Mouse (Mus musculus): Measurements from ENCODE around the gene Trim28. TPM values are rescaled to one million over a fixed set of nuclear protein-coding genes. Genes with fewer than 3 reads are reported as not detected.
"Not testable (repeated sequence)": the region's sequence is repeated elsewhere in the genome, so short reads cannot be mapped to it uniquely, and the experiment has no call there.

The Trim28 gene
- polyA plus RNA-seq, 1 experiment from 2014 or later = 245 TPM

GRCm38 (mm10) chr7:13053961-13054286 is 55.0 kb downstream of the Trim28 start:
- Histone ChIP-seq H3K9me3 (ENCODE audit: low read length) (no peaks in the 10 kb centered on the region), H3K9ac (replicated peaks; ENCODE audit: low read length) (peak overlapping the region; percentile 82)
- no peak for ATAC-seq (ENCODE audit: low FRiP score, low TSS enrichment)

GRCm38 (mm10) chr7:13054287-13055010 is 55.5 kb downstream of the Trim28 start, which contains the start of gene Mzf1:
Gene Mzf1 (minus strand): TSS chr7:13054764.
- Histone ChIP-seq H3K9me3 (ENCODE audit: low read length) (no peaks in the 10 kb centered on the region), H3K4me2 (replicated peaks; ENCODE audit: low read depth, low read length) (peak within 1 kb of the TSS; percentile 54), H3K27ac (ENCODE audit: low read length) (peak within 1 kb of the TSS; percentile 87), H3K36me3 (ENCODE audit: insufficient read depth, low read length) (no peaks in the 10 kb centered on the region), H3K4me3 (ENCODE audit: low read length) (peak within 1 kb of the TSS; percentile 67), H3K4me1 (ENCODE audit: insufficient read depth, low read length) (peaks cover 3% of the 10 kb centered on the region; the same call in 1 of the 2 replicates), H3K9ac (replicated peaks; ENCODE audit: low read length) (peak within 1 kb of the TSS; percentile 82), H3K27me3 (ENCODE audit: insufficient read depth, low read length) (no peaks in the 10 kb centered on the region)
- whole genome bisulfite sequencing = 0% methylated on average over 41 of the region's 41 CpGs
- peak; percentile 95 for ATAC-seq (ENCODE audit: low FRiP score, low TSS enrichment)

More at GRCm38 (mm10) chr7:13053961-13054286, 55.0 kb downstream of the Trim28 start:
- Histone ChIP-seq H3K27me3 (ENCODE audit: insufficient read depth, low read length) (no peaks in the 10 kb centered on the region), H3K4me2 (replicated peaks; ENCODE audit: low read depth, low read length) (peak overlapping the region; percentile 54), H3K4me1 (ENCODE audit: insufficient read depth, low read length) (peaks cover 3% of the 10 kb centered on the region; the same call in 1 of the 2 replicates), H3K27ac (ENCODE audit: low read length) (peak overlapping the region; percentile 87; the same call in 1 of the 2 replicates), H3K4me3 (ENCODE audit: low read length) (peak overlapping the region; percentile 67), H3K36me3 (ENCODE audit: insufficient read depth, low read length) (no peaks in the 10 kb centered on the region)
- WGBS = 2% methylated on average over 15 of the region's 15 CpGs

GRCm38 (mm10) chr7:13056913-13057700 is 58.2 kb downstream of the Trim28 start:
- Histone ChIP-seq H3K4me2 (replicated peaks; ENCODE audit: low read depth, low read length) (no peak overlapping the region), H3K9me3 (ENCODE audit: low read length) (no peaks in the 10 kb centered on the region), H3K27me3 (ENCODE audit: insufficient read depth, low read length) (no peaks in the 10 kb centered on the region), H3K4me3 (ENCODE audit: low read length) (no peak overlapping the region), H3K9ac (replicated peaks; ENCODE audit: low read length) (no peak overlapping the region), H3K36me3 (ENCODE audit: insufficient read depth, low read length) (no peaks in the 10 kb centered on the region), H3K4me1 (ENCODE audit: insufficient read depth, low read length) (peaks cover 3% of the 10 kb centered on the region; the same call in 1 of the 2 replicates), H3K27ac (ENCODE audit: low read length) (no peak overlapping the region)
- WGBS = 50% methylated on average over 8 of the region's 8 CpGs
- ATAC-seq (ENCODE audit: low FRiP score, low TSS enrichment) = no peak

DNA sequence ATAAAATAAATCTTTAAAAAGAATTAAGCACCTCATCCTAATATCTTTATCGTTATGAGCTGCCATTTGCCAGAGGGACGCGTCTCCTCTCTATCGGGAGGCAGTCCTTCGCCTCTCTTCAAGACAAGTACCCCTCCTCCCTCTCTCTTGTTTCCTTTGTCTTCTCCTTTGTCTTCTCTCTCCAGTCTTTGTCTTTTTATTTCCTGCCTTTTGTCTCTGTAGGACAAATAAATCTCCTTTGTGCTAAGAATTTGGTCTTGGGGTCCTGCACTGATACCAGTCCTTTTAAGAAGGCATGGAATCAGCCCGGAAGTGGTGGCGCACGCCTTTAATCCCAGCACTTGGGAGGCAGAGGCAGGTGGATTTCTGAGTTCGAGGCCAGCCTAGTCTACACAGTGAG is 60.6 kb downstream of the Trim28 start:
- Histone ChIP-seq H3K9ac (replicated peaks; ENCODE audit: low read length) (no peak overlapping the region), H3K4me3 (ENCODE audit: low read length) (no peak overlapping the region), H3K4me1 (ENCODE audit: insufficient read depth, low read length) (no peaks in the 10 kb centered on the region), H3K27ac (ENCODE audit: low read length) (no peak overlapping the region), H3K9me3 (ENCODE audit: low read length) (no peaks in the 10 kb centered on the region), H3K4me2 (replicated peaks; ENCODE audit: low read depth, low read length) (no peak overlapping the region), H3K27me3 (ENCODE audit: insufficient read depth, low read length) (no peaks in the 10 kb centered on the region), H3K36me3 (ENCODE audit: insufficient read depth, low read length) (no peaks in the 10 kb centered on the region)
- WGBS = 92% methylated on average over 9 of the region's 9 CpGs
- ATAC-seq (ENCODE audit: low FRiP score, low TSS enrichment) = no peak

DNA sequence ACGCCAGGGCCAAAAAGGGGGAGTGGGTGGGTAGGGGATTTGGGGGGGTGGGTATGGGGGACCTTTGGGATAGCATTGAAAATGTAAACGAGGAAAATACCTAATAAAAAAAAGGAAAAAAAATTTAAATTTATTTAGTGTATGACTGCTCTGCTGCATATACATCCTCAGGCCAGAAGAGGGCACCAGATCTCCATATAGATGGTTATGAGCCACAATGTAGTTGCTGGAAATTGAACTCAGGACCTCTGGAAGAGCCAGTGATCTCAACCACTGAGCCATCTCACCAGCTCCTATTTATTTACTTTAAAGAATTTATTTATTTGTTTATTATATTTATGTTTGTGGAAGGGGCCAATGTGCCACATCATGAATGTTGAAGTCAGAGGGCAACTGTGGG is 64.5 kb downstream of the Trim28 start:
- not testable (repeated sequence) for H3K27me3 ChIP-seq (ENCODE audit: insufficient read depth, low read length); H3K4me2 ChIP-seq (replicated peaks; ENCODE audit: low read depth, low read length); H3K9me3 ChIP-seq (ENCODE audit: low read length); H3K4me3 ChIP-seq (ENCODE audit: low read length); H3K9ac ChIP-seq (replicated peaks; ENCODE audit: low read length); H3K36me3 ChIP-seq (ENCODE audit: insufficient read depth, low read length); ATAC-seq (ENCODE audit: low FRiP score, low TSS enrichment); H3K27ac ChIP-seq (ENCODE audit: low read length); H3K4me1 ChIP-seq (ENCODE audit: insufficient read depth, low read length)
- 49% methylated on average over 2 of the region's 2 CpGs for WGBS

GRCm38 (mm10) chr7:13072293-13072692 is 73.4 kb downstream of the Trim28 start:
- no peaks in the 10 kb centered on the region for H3K9me3 ChIP-seq (ENCODE audit: low read length)
- no peak for ATAC-seq (ENCODE audit: low FRiP score, low TSS enrichment)
- H3K9ac ChIP-seq (replicated peaks; ENCODE audit: low read length) = no peak overlapping the region
- no peak overlapping the region for H3K4me2 ChIP-seq (replicated peaks; ENCODE audit: low read depth, low read length)
- 59% methylated on average over 5 of the region's 5 CpGs for WGBS
- no peaks in the 10 kb centered on the region for H3K27me3 ChIP-seq (ENCODE audit: insufficient read depth, low read length)
- no peak overlapping the region for H3K27ac ChIP-seq (ENCODE audit: low read length)
- H3K36me3 ChIP-seq (ENCODE audit: insufficient read depth, low read length) = no peaks in the 10 kb centered on the region
- H3K4me1 ChIP-seq (ENCODE audit: insufficient read depth, low read length) = no peaks in the 10 kb centered on the region
- H3K4me3 ChIP-seq (ENCODE audit: low read length) = no peak overlapping the region

Other genes starting within 250 kb of the Trim28 start
- 9.0 and 9.9 TPM in 2 replicates for gene Zscan18, start 195.5 kb upstream of the Trim28 start, polyA plus RNA-seq (2015; fragmentation: Nextera tagmentation; extraction: Ambion mirVana)
- 13.6 and 17.5 TPM in 2 replicates for gene Zfp329, start 180.3 kb upstream of the Trim28 start, polyA plus RNA-seq (2015; fragmentation: Nextera tagmentation; extraction: Ambion mirVana)
- 36.0 and 38.8 TPM in 2 replicates for gene Zfp110, start 164.4 kb upstream of the Trim28 start, polyA plus RNA-seq (2015; fragmentation: Nextera tagmentation; extraction: Ambion mirVana)
- gene Zfp128, start 117.9 kb upstream of the Trim28 start, polyA plus RNA-seq (2015; fragmentation: Nextera tagmentation; extraction: Ambion mirVana) = 4.2 and 5.0 TPM in 2 replicates
- 20.4 and 22.0 TPM in 2 replicates for gene Zscan22, start 101.3 kb upstream of the Trim28 start, polyA plus RNA-seq (2015; fragmentation: Nextera tagmentation; extraction: Ambion mirVana)
- gene Rps5, start 76.8 kb upstream of the Trim28 start, polyA plus RNA-seq (2015; fragmentation: Nextera tagmentation; extraction: Ambion mirVana) = 983 and 1,044 TPM in 2 replicates
- 0.46 and 0.60 TPM in 2 replicates for gene Rnf225, start 71.7 kb upstream of the Trim28 start, polyA plus RNA-seq (2015; fragmentation: Nextera tagmentation; extraction: Ambion mirVana)
- 10.4 and 12.1 TPM in 2 replicates for gene Zfp324, start 33.3 kb upstream of the Trim28 start, polyA plus RNA-seq (2015; fragmentation: Nextera tagmentation; extraction: Ambion mirVana)
- gene Zfp446, start 21.3 kb upstream of the Trim28 start, polyA plus RNA-seq (2015; fragmentation: Nextera tagmentation; extraction: Ambion mirVana) = 12.4 and 14.4 TPM in 2 replicates
- 0.11 and 0.40 TPM in 2 replicates for gene Slc27a5, start 922 bp upstream of the Trim28 start, polyA plus RNA-seq (2015; fragmentation: Nextera tagmentation; extraction: Ambion mirVana)
- 28.3 and 29.2 TPM in 2 replicates for gene Zbtb45, start 10.9 kb downstream of the Trim28 start, polyA plus RNA-seq (2015; fragmentation: Nextera tagmentation; extraction: Ambion mirVana)
- gene Chmp2a, start 35.7 kb downstream of the Trim28 start, polyA plus RNA-seq (2015; fragmentation: Nextera tagmentation; extraction: Ambion mirVana) = 159 and 162 TPM in 2 replicates
- 30.4 and 54.9 TPM in 2 replicates for gene Ube2m, start 39.2 kb downstream of the Trim28 start, polyA plus RNA-seq (2015; fragmentation: Nextera tagmentation; extraction: Ambion mirVana)
- 3.8 and 5.1 TPM in 2 replicates for gene Mzf1, start 55.6 kb downstream of the Trim28 start, polyA plus RNA-seq (2015; fragmentation: Nextera tagmentation; extraction: Ambion mirVana)
- gene Vmn1r85, start 96.1 kb downstream of the Trim28 start, polyA plus RNA-seq (2015; fragmentation: Nextera tagmentation; extraction: Ambion mirVana) = not detected in 2 replicates
- not detected in 2 replicates for gene Vmn1r86, start 120.8 kb downstream of the Trim28 start, polyA plus RNA-seq (2015; fragmentation: Nextera tagmentation; extraction: Ambion mirVana)
- gene Vmn1r87, start 141.0 kb downstream of the Trim28 start, polyA plus RNA-seq (2015; fragmentation: Nextera tagmentation; extraction: Ambion mirVana) = not detected in 2 replicates
- not detected in 2 replicates for gene Vmn1r88, start 160.5 kb downstream of the Trim28 start, polyA plus RNA-seq (2015; fragmentation: Nextera tagmentation; extraction: Ambion mirVana)
- not detected in 2 replicates for gene Vmn1r89, start 213.9 kb downstream of the Trim28 start, polyA plus RNA-seq (2015; fragmentation: Nextera tagmentation; extraction: Ambion mirVana)